Mouse (Mus musculus) ES-E14 (cell line): Measurements from ENCODE around the gene Cenps.

Experiments
- ZC3H11A ChIP-seq: IDR thresholded peaks from 2 replicates; pipeline ENCODE4 v1.6.1; 2012; ENCODE audit warnings: low read depth, mild to moderate bottlenecking, inconsistent platforms, low read length, borderline replicate concordance
- ZNF384 ChIP-seq: IDR thresholded peaks from 2 replicates; pipeline ENCODE4 v1.6.1; 2012; ENCODE audit warnings: low read depth, low read length, inconsistent platforms

- TF ChIP-seq ZC3H11A (no peak), ZNF384 (no peak)
Observed at GRCm38 (mm10) chr4:149168016-149168415, 30.6 kb upstream of the Cenps start.
